Mouse (Mus musculus): ENCODE results near the gene Rrn3. TPM values are rescaled to one million over a fixed set of nuclear protein-coding genes. Genes with fewer than 3 reads are reported as not detected.

Rrn3 gene
- polyA plus RNA-seq, 1 experiment from 2014 or later, result 93.1 TPM

DNA sequence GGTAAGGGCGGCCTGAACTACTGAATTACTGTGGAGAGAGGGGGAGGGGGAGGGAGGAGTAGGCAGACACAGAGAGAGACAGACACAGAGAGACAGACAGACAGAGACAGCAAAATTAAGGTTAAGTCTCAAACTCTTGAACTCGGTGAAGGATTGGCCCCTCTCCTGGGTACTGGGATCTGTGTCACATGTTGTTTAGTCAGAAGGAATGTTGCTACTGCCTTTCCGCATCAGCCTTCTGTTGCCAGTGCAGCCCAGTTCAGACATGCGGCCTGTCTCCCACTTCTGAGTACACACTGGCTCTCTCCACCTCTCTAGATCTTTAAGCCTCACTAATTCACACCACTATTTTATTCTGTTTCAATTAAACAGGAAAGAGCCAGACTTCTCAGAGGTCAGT is 46.0 kb downstream of the Rrn3 start:
- DNase-seq (ENCODE audit: low spot score), result no peak
- no peaks in the 10 kb centered on the region for H3K4me1 ChIP-seq (replicated peaks; ENCODE audit: control insufficient read depth, insufficient read depth, low read length)
- peaks cover 59% of the 10 kb centered on the region for H3K36me3 ChIP-seq (replicated peaks; ENCODE audit: control insufficient read depth, insufficient read depth)
- no peak overlapping the region for H3K4me2 ChIP-seq (replicated peaks)
- H3K27ac ChIP-seq, result no peak overlapping the region
- no peak overlapping the region for H3K9ac ChIP-seq
- H3K4me3 ChIP-seq (replicated peaks; ENCODE audit: low read length), result no peak overlapping the region
- WGBS, result 90% methylated on average over 4 of the region's 4 CpGs
- no peaks in the 10 kb centered on the region for H3K9me3 ChIP-seq (ENCODE audit: control insufficient read depth, low read length)
- ATAC-seq (ENCODE audit: low FRiP score), result no peak
- no peaks in the 10 kb centered on the region for H3K27me3 ChIP-seq (ENCODE audit: control insufficient read depth, insufficient read depth, low read length)

DNA sequence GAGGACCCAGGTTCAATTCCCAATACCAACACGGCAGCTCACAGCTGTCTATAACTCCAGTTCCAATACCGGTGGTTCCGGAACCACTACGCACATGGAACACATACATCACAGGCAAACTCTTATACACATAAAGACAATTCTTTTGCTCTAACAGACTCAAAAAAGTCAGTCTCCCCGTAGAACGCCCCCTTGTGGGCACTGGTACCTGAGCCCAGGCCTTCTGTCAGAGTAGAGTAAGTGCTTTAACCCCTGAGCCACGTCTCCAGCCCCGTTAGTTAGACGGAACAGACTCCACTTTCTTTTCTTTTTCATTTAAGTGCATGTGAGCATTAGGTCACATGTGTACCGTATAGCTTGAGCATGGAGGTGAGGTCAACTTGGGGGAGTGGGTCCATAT is 49.9 kb downstream of the Rrn3 start:
- ATAC-seq (ENCODE audit: low FRiP score), result no peak
- no peaks in the 10 kb centered on the region for H3K9me3 ChIP-seq (ENCODE audit: control insufficient read depth, low read length)
- peaks cover 98% of the 10 kb centered on the region for H3K36me3 ChIP-seq (replicated peaks; ENCODE audit: control insufficient read depth, insufficient read depth)
- 93% methylated on average over 10 of the region's 10 CpGs for WGBS
- DNase-seq (ENCODE audit: low spot score), result no peak
- H3K4me1 ChIP-seq (replicated peaks; ENCODE audit: control insufficient read depth, insufficient read depth, low read length), result no peaks in the 10 kb centered on the region
- H3K4me3 ChIP-seq (replicated peaks; ENCODE audit: low read length), result no peak overlapping the region
- H3K27ac ChIP-seq, result no peak overlapping the region
- no peak overlapping the region for H3K4me2 ChIP-seq (replicated peaks)
- no peak overlapping the region for H3K9ac ChIP-seq
- no peaks in the 10 kb centered on the region for H3K27me3 ChIP-seq (ENCODE audit: control insufficient read depth, insufficient read depth, low read length)

DNA sequence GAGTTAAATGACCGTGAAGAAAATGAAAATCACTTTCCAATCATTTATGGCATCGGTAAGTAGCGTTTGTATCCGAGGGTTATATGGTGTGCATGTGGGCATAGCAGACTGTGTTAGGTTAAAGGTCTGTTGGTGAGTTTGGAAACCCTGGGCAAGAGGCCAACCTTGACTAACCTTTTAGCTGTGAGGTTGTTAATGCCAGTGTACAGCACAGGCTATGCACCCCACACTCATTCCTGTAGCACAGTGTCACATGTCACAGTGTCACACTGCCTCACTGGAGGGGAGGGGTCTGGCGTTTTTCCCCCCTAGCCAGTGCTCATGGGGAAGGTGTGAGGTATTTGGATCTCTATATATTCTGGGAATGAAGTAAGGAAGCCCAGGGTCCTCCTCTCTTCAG is 51.1 kb downstream of the Rrn3 start:
- Histone ChIP-seq H3K4me2 (replicated peaks) (no peak overlapping the region), H3K27me3 (ENCODE audit: control insufficient read depth, insufficient read depth, low read length) (no peaks in the 10 kb centered on the region), H3K9ac (no peak overlapping the region), H3K9me3 (ENCODE audit: control insufficient read depth, low read length) (no peaks in the 10 kb centered on the region), H3K4me3 (replicated peaks; ENCODE audit: low read length) (no peak overlapping the region), H3K27ac (no peak overlapping the region), H3K36me3 (replicated peaks; ENCODE audit: control insufficient read depth, insufficient read depth) (peaks cover 98% of the 10 kb centered on the region), H3K4me1 (replicated peaks; ENCODE audit: control insufficient read depth, insufficient read depth, low read length) (no peaks in the 10 kb centered on the region)
- DNase-seq (ENCODE audit: low spot score) (no peak), ATAC-seq (ENCODE audit: low FRiP score) (no peak)
- 82% methylated on average over 5 of the region's 5 CpGs for WGBS

DNA sequence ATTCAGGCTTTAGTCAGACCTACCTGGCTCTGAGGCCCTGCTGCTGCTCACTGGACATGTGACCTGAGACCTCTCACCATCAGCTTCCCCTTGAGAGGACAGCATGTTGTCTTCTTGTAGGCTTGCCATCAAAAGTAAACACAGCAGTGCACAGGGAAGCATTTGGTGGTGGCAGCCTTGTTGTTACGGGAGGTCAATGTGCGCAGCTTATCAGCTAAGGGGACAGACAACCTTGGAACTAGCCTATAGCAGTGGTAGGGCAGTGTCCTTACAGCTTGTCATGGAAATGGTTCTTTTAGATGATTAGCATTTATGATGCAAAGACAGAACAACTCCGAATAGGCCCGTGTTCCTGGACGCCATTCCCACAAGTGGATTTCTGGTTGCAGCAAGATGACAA is 53.9 kb downstream of the Rrn3 start:
- Histone ChIP-seq H3K4me1 (replicated peaks; ENCODE audit: control insufficient read depth, insufficient read depth, low read length) (no peaks in the 10 kb centered on the region), H3K4me2 (replicated peaks) (no peak overlapping the region), H3K27me3 (ENCODE audit: control insufficient read depth, insufficient read depth, low read length) (no peaks in the 10 kb centered on the region), H3K4me3 (replicated peaks; ENCODE audit: low read length) (no peak overlapping the region), H3K27ac (no peak overlapping the region), H3K9ac (no peak overlapping the region), H3K36me3 (replicated peaks; ENCODE audit: control insufficient read depth, insufficient read depth) (peaks cover 99% of the 10 kb centered on the region), H3K9me3 (ENCODE audit: control insufficient read depth, low read length) (no peaks in the 10 kb centered on the region)
- no peak for ATAC-seq (ENCODE audit: low FRiP score)
- 96% methylated on average over 5 of the region's 5 CpGs for WGBS
- DNase-seq (ENCODE audit: low spot score), result no peak

DNA sequence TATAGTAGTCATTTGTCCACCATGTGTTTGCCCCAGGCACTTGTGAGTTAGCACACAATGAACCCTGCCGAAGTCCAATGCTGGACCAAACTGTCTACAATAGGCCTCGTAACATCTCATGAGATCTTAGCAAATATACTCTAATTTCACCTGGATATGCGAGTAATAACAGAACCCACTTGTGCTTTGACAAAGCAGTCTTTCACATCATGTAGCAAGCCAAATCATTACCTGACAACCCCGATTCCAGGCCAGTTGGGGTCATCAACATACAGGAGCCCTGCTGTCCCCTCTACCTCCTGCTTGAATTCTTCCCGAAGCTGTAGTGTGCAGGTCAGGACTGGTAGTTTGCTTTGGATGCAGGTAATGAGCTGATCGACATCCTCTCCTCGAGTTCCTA is 59.5 kb downstream of the Rrn3 start:
- ATAC-seq (ENCODE audit: low FRiP score), result no peak
- Histone ChIP-seq H3K27me3 (ENCODE audit: control insufficient read depth, insufficient read depth, low read length) (no peaks in the 10 kb centered on the region), H3K9ac (no peak overlapping the region), H3K4me1 (replicated peaks; ENCODE audit: control insufficient read depth, insufficient read depth, low read length) (no peaks in the 10 kb centered on the region), H3K27ac (no peak overlapping the region), H3K4me3 (replicated peaks; ENCODE audit: low read length) (no peak overlapping the region), H3K36me3 (replicated peaks; ENCODE audit: control insufficient read depth, insufficient read depth) (peaks cover 97% of the 10 kb centered on the region), H3K4me2 (replicated peaks) (no peak overlapping the region), H3K9me3 (ENCODE audit: control insufficient read depth, low read length) (no peaks in the 10 kb centered on the region)
- DNase-seq (ENCODE audit: low spot score), result no peak
- 95% methylated on average over 7 of the region's 7 CpGs for WGBS

DNA sequence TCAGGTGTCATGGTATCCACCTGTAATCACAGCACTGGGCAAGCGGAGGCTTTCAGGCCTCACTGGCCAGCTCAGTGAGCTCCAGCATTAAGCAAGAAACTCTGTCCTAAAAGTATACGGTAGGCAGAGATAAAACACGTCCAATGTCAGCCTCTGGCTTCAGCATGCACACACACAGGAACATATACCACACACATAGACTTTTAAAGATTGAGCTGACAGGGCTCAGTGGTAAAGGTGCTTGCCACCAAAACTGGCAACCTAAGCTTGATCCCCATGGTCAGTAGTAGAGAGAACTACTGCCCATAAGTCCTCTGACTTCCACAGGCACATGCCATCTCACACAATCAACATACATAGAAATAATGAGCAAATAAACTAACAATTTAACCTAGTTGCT is 60.4 kb downstream of the Rrn3 start:
- H3K36me3 ChIP-seq (replicated peaks; ENCODE audit: control insufficient read depth, insufficient read depth), result peaks cover 92% of the 10 kb centered on the region
- H3K9ac ChIP-seq, result no peak overlapping the region
- no peak overlapping the region for H3K4me3 ChIP-seq (replicated peaks; ENCODE audit: low read length)
- no peaks in the 10 kb centered on the region for H3K9me3 ChIP-seq (ENCODE audit: control insufficient read depth, low read length)
- no peak for ATAC-seq (ENCODE audit: low FRiP score)
- DNase-seq (ENCODE audit: low spot score), result no peak
- no peak overlapping the region for H3K4me2 ChIP-seq (replicated peaks)
- no peak overlapping the region for H3K27ac ChIP-seq
- WGBS, result 98% methylated on average over 3 of the region's 3 CpGs
- no peaks in the 10 kb centered on the region for H3K4me1 ChIP-seq (replicated peaks; ENCODE audit: control insufficient read depth, insufficient read depth, low read length)
- H3K27me3 ChIP-seq (ENCODE audit: control insufficient read depth, insufficient read depth, low read length), result no peaks in the 10 kb centered on the region

DNA sequence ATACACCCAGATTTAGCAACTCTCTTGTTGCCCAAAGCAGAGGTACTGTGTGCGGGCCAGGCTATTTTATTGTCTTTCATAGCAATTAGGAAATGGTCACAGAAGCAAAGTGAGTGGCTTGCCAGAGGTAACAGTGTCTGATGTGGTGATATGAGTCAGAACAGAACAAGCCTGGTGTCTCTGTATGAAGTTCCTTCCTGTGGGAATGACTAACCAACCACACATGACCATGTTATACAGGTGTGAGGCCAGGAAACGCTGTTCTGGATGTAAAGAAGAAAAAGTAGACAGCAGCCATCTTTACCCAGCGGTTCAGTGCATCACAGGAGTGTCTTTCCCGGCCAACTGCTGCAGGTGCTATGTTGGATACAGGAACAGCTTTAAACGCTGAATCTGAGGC is 64.5 kb downstream of the Rrn3 start:
- DNase-seq (ENCODE audit: low spot score) (no peak), ATAC-seq (ENCODE audit: low FRiP score) (no peak)
- Histone ChIP-seq H3K9me3 (ENCODE audit: control insufficient read depth, low read length) (no peaks in the 10 kb centered on the region), H3K27ac (no peak overlapping the region), H3K9ac (no peak overlapping the region), H3K27me3 (ENCODE audit: control insufficient read depth, insufficient read depth, low read length) (no peaks in the 10 kb centered on the region), H3K4me3 (replicated peaks; ENCODE audit: low read length) (no peak overlapping the region), H3K4me2 (replicated peaks) (no peak overlapping the region), H3K4me1 (replicated peaks; ENCODE audit: control insufficient read depth, insufficient read depth, low read length) (no peaks in the 10 kb centered on the region), H3K36me3 (replicated peaks; ENCODE audit: control insufficient read depth, insufficient read depth) (peaks cover 65% of the 10 kb centered on the region)
- 93% methylated on average over 5 of the region's 5 CpGs for WGBS

DNA sequence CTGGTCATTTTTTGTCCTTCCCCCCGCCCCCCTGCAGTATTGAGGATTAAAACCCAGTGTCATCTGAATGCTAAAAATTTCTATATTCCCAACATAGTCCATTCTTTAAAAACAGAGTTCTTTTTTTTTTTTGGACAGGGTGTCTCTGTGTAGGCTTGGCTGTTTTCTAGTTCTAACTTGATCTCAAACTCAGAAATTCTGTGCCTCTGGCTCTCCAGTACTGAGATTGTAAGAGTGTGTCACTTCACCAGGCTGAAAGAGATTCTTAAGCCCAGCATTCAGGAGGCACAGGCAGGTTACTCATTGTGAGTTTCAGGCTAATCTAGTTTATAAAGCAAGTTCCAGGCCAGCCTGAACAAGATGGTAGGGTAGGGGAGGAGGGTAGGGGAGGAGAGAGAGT is 66.2 kb downstream of the Rrn3 start:
- H3K36me3 ChIP-seq (replicated peaks; ENCODE audit: control insufficient read depth, insufficient read depth), result peaks cover 53% of the 10 kb centered on the region
- H3K9me3 ChIP-seq (ENCODE audit: control insufficient read depth, low read length), result no peaks in the 10 kb centered on the region
- ATAC-seq (ENCODE audit: low FRiP score), result no peak
- H3K4me1 ChIP-seq (replicated peaks; ENCODE audit: control insufficient read depth, insufficient read depth, low read length), result no peaks in the 10 kb centered on the region
- WGBS, result 95% methylated on average over 1 of the region's 1 CpGs
- no peak overlapping the region for H3K4me2 ChIP-seq (replicated peaks)
- no peak overlapping the region for H3K27ac ChIP-seq
- no peaks in the 10 kb centered on the region for H3K27me3 ChIP-seq (ENCODE audit: control insufficient read depth, insufficient read depth, low read length)
- no peak for DNase-seq (ENCODE audit: low spot score)
- H3K4me3 ChIP-seq (replicated peaks; ENCODE audit: low read length), result no peak overlapping the region
- H3K9ac ChIP-seq, result no peak overlapping the region

DNA sequence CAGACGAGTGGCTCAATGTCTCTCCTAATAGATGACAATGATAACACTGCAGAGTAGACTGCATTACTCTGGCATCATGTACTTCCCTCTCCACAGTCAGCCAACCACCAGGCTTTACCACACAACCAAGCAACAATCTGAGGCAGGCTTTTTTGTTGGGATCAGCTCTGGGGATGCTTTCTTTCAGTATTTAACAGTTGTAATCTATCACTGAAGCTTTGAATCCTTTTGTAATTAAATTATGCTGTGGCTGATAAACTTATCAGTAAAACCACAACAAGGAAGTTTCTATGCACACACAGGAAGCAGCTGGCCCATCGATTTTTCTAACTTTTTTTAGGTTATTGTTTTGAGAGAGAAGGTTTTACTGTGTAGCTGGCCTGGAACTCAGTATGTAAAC is 67.8 kb downstream of the Rrn3 start:
- Histone ChIP-seq H3K27ac (no peak overlapping the region), H3K9ac (no peak overlapping the region), H3K4me1 (replicated peaks; ENCODE audit: control insufficient read depth, insufficient read depth, low read length) (no peaks in the 10 kb centered on the region), H3K27me3 (ENCODE audit: control insufficient read depth, insufficient read depth, low read length) (no peaks in the 10 kb centered on the region), H3K4me3 (replicated peaks; ENCODE audit: low read length) (no peak overlapping the region), H3K9me3 (ENCODE audit: control insufficient read depth, low read length) (no peaks in the 10 kb centered on the region), H3K36me3 (replicated peaks; ENCODE audit: control insufficient read depth, insufficient read depth) (peaks cover 50% of the 10 kb centered on the region), H3K4me2 (replicated peaks) (no peak overlapping the region)
- WGBS, result 84% methylated on average over 2 of the region's 2 CpGs
- no peak for ATAC-seq (ENCODE audit: low FRiP score)
- no peak for DNase-seq (ENCODE audit: low spot score)

DNA sequence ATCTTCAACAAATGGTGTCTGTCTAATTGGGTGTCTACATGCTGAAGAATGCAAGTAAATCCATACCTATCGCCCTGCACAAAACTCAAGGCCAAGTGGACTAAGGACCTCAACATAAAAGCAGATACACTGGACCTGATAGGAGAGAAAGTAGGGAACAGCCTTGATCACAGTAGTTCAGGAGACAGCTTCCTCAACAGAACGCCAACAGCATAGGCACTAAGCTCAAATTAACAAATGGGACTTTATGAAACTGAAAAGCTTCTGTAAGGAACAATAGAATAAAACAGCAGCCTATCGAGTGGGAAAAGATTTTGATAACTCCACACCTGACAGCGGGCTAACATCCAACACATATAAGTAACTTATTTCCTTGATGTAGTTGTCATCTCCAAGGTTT is 70.9 kb downstream of the Rrn3 start:
- H3K36me3 ChIP-seq (replicated peaks; ENCODE audit: control insufficient read depth, insufficient read depth), result peaks cover 51% of the 10 kb centered on the region
- no peak overlapping the region for H3K4me2 ChIP-seq (replicated peaks)
- 97% methylated on average over 4 of the region's 4 CpGs for WGBS
- H3K27me3 ChIP-seq (ENCODE audit: control insufficient read depth, insufficient read depth, low read length), result no peaks in the 10 kb centered on the region
- no peak overlapping the region for H3K4me3 ChIP-seq (replicated peaks; ENCODE audit: low read length)
- H3K9ac ChIP-seq, result no peak overlapping the region
- no peaks in the 10 kb centered on the region for H3K4me1 ChIP-seq (replicated peaks; ENCODE audit: control insufficient read depth, insufficient read depth, low read length)
- no peak for ATAC-seq (ENCODE audit: low FRiP score)
- H3K9me3 ChIP-seq (ENCODE audit: control insufficient read depth, low read length), result no peaks in the 10 kb centered on the region
- H3K27ac ChIP-seq, result no peak overlapping the region
- DNase-seq (ENCODE audit: low spot score), result no peak

Measured in hindbrain, embryonic 14.5 days (tissue).